Mouse (Mus musculus) layer of hippocampus, adult 8-10 months (tissue): ENCODE results near the gene Mapkapk3. TPM values are rescaled to one million over a fixed set of nuclear protein-coding genes. Genes with fewer than 3 reads are reported as not detected.

Source experiments
- DNase-seq, 2 experiments: peaks; one replicate each; pipeline ENCODE4 v3.0.0; 2022; ENCODE audit warnings: low spot score in 2 of 2
- microRNA-seq, 2 experiments: library from miRNA; unstranded; fragments of <30 nt; microRNA quantifications; one replicate each; pipeline ENCODE4 v1.2.0; 2022
- total RNA-seq, 4 experiments: library from RNA; stranded (reverse); gene quantifications; 2 replicates each; pipeline ENCODE4 v1.2.4; 2022

Gene Mapkapk3
- total RNA-seq, 4 experiments from 2014 or later = 1.9 to 5.1 (median 3.4) TPM

GRCm38 (mm10) chr9:107224597-107224996 lies 65.1 kb downstream of the Mapkapk3 start:
- no peak for DNase-seq

Small RNA genes within 50 kb of the gene (microRNA-seq; reads per million reads assigned to microRNA genes)
- 0.32 to 0.76 reads per million in 2 experiments for gene Gm22238

Other genes starting within 250 kb of the Mapkapk3 start
- 100 to 1,000 TPM; 105 to 129 (median 117) TPM for gene Dock3, start 58.0 kb downstream of the Mapkapk3 start, total RNA-seq
- 1 to 10 TPM; 2.1 to 6.1 (median 2.9) TPM for gene Cish, start 6.1 kb upstream of the Mapkapk3 start, total RNA-seq
- gene Hemk1, start 48.5 kb upstream of the Mapkapk3 start, total RNA-seq = 10 to 100 TPM; 15.6 to 20.6 (median 18.5) TPM
- 1 to 10 TPM; 2.4 to 4.0 (median 3.4) TPM for gene 6430571L13Rik, start 50.7 kb upstream of the Mapkapk3 start, total RNA-seq
- 10 to 100 TPM; 14.6 to 21.0 (median 17.0) TPM for gene Cacna2d2, start 109.7 kb upstream of the Mapkapk3 start, total RNA-seq
- gene Tmem115, start 244.1 kb upstream of the Mapkapk3 start, total RNA-seq = 10 to 100 TPM; 33.1 to 40.3 (median 36.2) TPM